Mouse (Mus musculus) embryonic fibroblast, embryonic 13.5 days (primary cell): ENCODE measurements around the gene Tcte1.

Source experiments
- CTCF ChIP-seq: IDR thresholded peaks from 2 replicates; pipeline ENCODE4 v1.5.1; 2011; ENCODE audit warnings: mild to moderate bottlenecking, control low read depth, low read length, moderate library complexity, borderline replicate concordance; ENCODE audit not compliant: insufficient read depth
- POLR2A ChIP-seq: IDR thresholded peaks from 2 replicates; pipeline ENCODE4 v1.6.1; 2011; ENCODE audit warnings: low read depth, mild to moderate bottlenecking, control low read depth, low read length, moderate library complexity

GRCm38 (mm10) chr17:45488321-45489254 is 34.6 kb upstream of the Tcte1 start:
- no peak for TF ChIP-seq CTCF
- no peak for TF ChIP-seq POLR2A
